Mouse (Mus musculus) limb, embryonic 13.5 days (tissue): ENCODE data around the gene Pvr. TPM values are rescaled to one million over a fixed set of nuclear protein-coding genes. Genes with fewer than 3 reads are reported as not detected.

ENCODE experiments used
- ATAC-seq: fragments of 200-750 bp; cut with Nextera tagmentation; 2 replicates; pipeline ENCODE4 v1.8.0; 2017; ENCODE audit warnings: low read depth, moderate number of reproducible peaks, moderate TSS enrichment; ENCODE audit not compliant: low FRiP score
- H3K27ac ChIP-seq: fragments of 300-500 bp; sonication (generic); 2 replicates; pipeline ENCODE4 v1.5.1; 2015; ENCODE audit warnings: inconsistent platforms, mild to moderate bottlenecking, moderate library complexity
- H3K27me3 ChIP-seq: fragments of 300-500 bp; sonication (generic); 2 replicates; pipeline ENCODE4 v1.6.1; 2015; ENCODE audit warnings: mild to moderate bottlenecking, inconsistent platforms
- H3K36me3 ChIP-seq: fragments of 300-500 bp; sonication (generic); 2 replicates; pipeline ENCODE4 v1.6.1; 2015; ENCODE audit warnings: inconsistent platforms, mild to moderate bottlenecking, moderate library complexity
- H3K4me1 ChIP-seq: fragments of 300-500 bp; sonication (generic); 2 replicates; pipeline ENCODE4 v1.6.1; 2015; ENCODE audit warnings: inconsistent platforms
- H3K4me2 ChIP-seq: fragments of 300-500 bp; sonication (generic); replicated peaks from 2 replicates; pipeline ENCODE4 v1.6.1; 2015; ENCODE audit warnings: inconsistent platforms, mild to moderate bottlenecking, moderate library complexity
- H3K4me3 ChIP-seq: fragments of 300-500 bp; sonication (generic); 2 replicates; pipeline ENCODE4 v1.5.1; 2015; ENCODE audit warnings: moderate library complexity, mild to moderate bottlenecking, inconsistent platforms
- H3K9ac ChIP-seq: fragments of 300-500 bp; sonication (generic); 2 replicates; pipeline ENCODE4 v1.6.1; 2015; ENCODE audit warnings: mild to moderate bottlenecking, inconsistent platforms
- H3K9me3 ChIP-seq: fragments of 300-500 bp; sonication (generic); 2 replicates; pipeline ENCODE4 v1.6.1; 2016; ENCODE audit warnings: inconsistent platforms
- WGBS: fragments of 180-500 bp; shearing (Covaris S2); methylation state at CpG from one replicate; pipeline ENCODE4 v1.1.7; 2015; 5-methylcytosine and 5-hydroxymethylcytosine counted together
- polyA plus RNA-seq: library from polyadenylated mRNA; unstranded; fragments of >200 nt; fragmentation: Nextera tagmentation; extraction: Ambion mirVana; gene quantifications from 2 replicates; pipeline ENCODE4 v1.2.1, GENCODE M21; 2015

Pvr gene
- polyA plus RNA-seq, 1 experiment from 2014 or later, result 11.3 TPM

DNA sequence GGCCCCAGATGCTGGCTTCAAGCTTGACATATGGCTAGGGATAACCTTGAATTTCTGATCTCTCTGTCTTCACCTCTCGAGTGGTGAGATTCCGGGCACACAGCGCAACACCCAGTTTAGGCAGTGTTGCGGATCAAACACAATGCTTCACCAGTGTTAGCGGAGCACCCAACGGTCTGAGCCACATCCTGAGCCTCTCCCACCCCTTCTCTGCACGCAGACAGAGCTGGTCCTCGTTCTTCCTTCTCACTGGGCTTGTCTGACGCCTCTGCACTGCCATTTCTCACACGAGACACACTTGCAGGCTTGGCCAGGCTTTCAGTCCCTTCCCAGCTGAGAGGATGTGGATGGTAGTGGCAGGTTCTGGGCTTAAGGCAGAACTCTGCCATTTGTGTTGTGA, 61.2 kb downstream of the Pvr start:
- Histone ChIP-seq H3K9ac (no peak overlapping the region), H3K27ac (no peak overlapping the region), H3K4me2 (no peak overlapping the region), H3K4me1 (no peaks in the 10 kb centered on the region), H3K27me3 (peaks cover 9% of the 10 kb centered on the region; the same call in 1 of the 2 replicates), H3K9me3 (no peaks in the 10 kb centered on the region), H3K36me3 (no peaks in the 10 kb centered on the region), H3K4me3 (no peak overlapping the region)
- 69% methylated on average over 10 of the region's 10 CpGs for WGBS
- ATAC-seq, result no peak

DNA sequence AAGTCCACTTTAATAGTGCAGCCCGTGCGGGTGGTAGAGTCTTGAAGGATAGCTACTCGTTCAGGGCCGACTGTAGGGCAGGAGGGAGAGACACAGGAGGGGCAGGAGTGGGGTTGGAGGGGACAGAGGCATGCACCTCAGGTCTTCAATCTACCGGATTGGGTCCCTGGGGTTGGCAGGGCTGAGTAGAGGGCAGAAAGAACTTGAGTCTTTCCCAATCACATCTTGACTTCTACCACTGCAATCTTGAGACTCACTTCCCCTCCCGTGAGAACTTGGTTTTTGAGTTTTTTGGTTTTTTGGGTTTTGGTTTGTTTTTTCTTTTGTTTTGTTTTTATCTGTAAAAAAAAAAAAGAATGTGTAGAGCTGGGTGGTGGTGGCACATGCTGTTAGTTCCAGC, 64.7 kb downstream of the Pvr start:
- no peaks in the 10 kb centered on the region for H3K36me3 ChIP-seq
- no peak overlapping the region for H3K9ac ChIP-seq
- peaks cover 6% of the 10 kb centered on the region; the same call in 1 of the 2 replicates for H3K4me1 ChIP-seq
- no peak overlapping the region for H3K27ac ChIP-seq
- H3K4me2 ChIP-seq, result no peak overlapping the region
- no peak overlapping the region for H3K4me3 ChIP-seq
- WGBS, result 83% methylated on average over 6 of the region's 6 CpGs
- no peaks in the 10 kb centered on the region for H3K9me3 ChIP-seq
- ATAC-seq, result no peak
- peaks cover 35% of the 10 kb centered on the region for H3K27me3 ChIP-seq

DNA sequence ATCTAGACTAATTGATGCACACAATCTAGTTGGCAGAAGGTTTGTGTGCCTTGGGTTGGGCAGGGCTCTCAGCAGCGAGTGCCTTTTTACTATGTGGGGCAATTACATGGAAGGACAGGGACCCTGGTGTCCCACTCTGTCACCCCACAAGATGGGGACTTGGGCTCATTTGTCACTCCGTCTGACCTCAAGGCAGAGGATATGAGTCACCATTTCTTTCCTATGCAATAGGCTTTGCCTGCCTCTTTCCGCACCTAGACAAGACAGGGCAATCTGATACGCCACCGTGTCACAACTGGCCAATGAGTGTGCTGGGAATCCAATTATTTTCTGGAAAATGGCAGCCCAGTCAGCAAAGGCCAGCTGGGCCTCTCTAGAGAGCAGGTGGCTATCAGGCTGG, 65.3 kb downstream of the Pvr start:
- no peak for ATAC-seq
- Histone ChIP-seq H3K4me3 (no peak overlapping the region), H3K27ac (no peak overlapping the region), H3K9me3 (no peaks in the 10 kb centered on the region), H3K9ac (no peak overlapping the region), H3K4me1 (peaks cover 6% of the 10 kb centered on the region; the same call in 1 of the 2 replicates), H3K4me2 (no peak overlapping the region), H3K36me3 (no peaks in the 10 kb centered on the region), H3K27me3 (peaks cover 40% of the 10 kb centered on the region)
- 81% methylated on average over 5 of the region's 5 CpGs for WGBS

Other genes with a start within 250 kb of the Pvr start
- gene Apoc2, start 243.2 kb downstream of the Pvr start, polyA plus RNA-seq, result 1.1 and 1.7 TPM in 2 replicates
- gene Gm44805, start 239.7 kb downstream of the Pvr start, polyA plus RNA-seq, result 0.64 TPM in 1 of 2 replicates, not detected in the other
- gene Apoc4, start 239.7 kb downstream of the Pvr start, polyA plus RNA-seq, result not detected in 2 replicates
- gene Apoc1, start 228.5 kb downstream of the Pvr start, polyA plus RNA-seq, result 8.9 and 10.3 TPM in 2 replicates
- 236 and 241 TPM in 2 replicates for gene Apoe, start 222.0 kb downstream of the Pvr start, polyA plus RNA-seq
- gene Tomm40, start 205.7 kb downstream of the Pvr start, polyA plus RNA-seq, result 126 and 133 TPM in 2 replicates
- gene Nectin2, start 170.7 kb downstream of the Pvr start, polyA plus RNA-seq, result 88.6 and 88.7 TPM in 2 replicates
- gene Bcam, start 150.1 kb downstream of the Pvr start, polyA plus RNA-seq, result 69.0 and 72.7 TPM in 2 replicates
- 4.2 and 4.9 TPM in 2 replicates for gene Cblc, start 124.4 kb downstream of the Pvr start, polyA plus RNA-seq
- 1.5 and 2.0 TPM in 2 replicates for gene Bcl3, start 98.4 kb downstream of the Pvr start, polyA plus RNA-seq
- gene Gm19345, start 69.2 kb downstream of the Pvr start, polyA plus RNA-seq, result not detected in 2 replicates
- not detected in 2 replicates for gene Ceacam16, start 59.9 kb downstream of the Pvr start, polyA plus RNA-seq
- 0.23 and 0.37 TPM in 2 replicates for gene Ceacam19, start 33.2 kb downstream of the Pvr start, polyA plus RNA-seq
- 0.08 TPM in 1 of 2 replicates, not detected in the other for gene Igsf23, start 29.6 kb upstream of the Pvr start, polyA plus RNA-seq
- not detected in 2 replicates for gene Ceacam20, start 44.3 kb upstream of the Pvr start, polyA plus RNA-seq
- gene Nlrp9b, start 70.3 kb upstream of the Pvr start, polyA plus RNA-seq, result not detected in 2 replicates
- gene Vmn1r91, start 178.5 kb upstream of the Pvr start, polyA plus RNA-seq, result not detected in 2 replicates
- gene Gm16442, start 201.4 kb upstream of the Pvr start, polyA plus RNA-seq, result not detected in 2 replicates
- gene Vmn1r93, start 217.9 kb upstream of the Pvr start, polyA plus RNA-seq, result not detected in 2 replicates
- gene Vmn1r94, start 247.2 kb upstream of the Pvr start, polyA plus RNA-seq, result not detected in 2 replicates